Mouse (Mus musculus): ENCODE results near the gene Caprin1.

Caprin1 gene

DNA sequence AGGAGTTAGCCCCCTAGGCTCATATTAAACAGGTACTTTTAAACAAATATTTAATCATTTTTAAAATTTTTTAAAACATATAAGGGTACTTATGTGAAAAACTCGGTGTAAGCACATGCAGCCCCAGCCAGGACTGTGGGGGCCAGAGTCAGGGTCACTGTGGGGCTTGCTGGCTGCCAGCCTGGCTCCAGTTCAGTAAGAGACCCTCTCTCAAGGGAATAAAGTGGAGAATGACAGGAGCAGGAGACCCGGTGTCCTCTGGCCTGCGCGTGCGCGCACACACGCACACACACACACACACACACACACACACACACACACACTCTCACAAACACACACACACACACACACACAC, 78.2 kb downstream of the Caprin1 start:
- DNase-seq = no peak

DNA sequence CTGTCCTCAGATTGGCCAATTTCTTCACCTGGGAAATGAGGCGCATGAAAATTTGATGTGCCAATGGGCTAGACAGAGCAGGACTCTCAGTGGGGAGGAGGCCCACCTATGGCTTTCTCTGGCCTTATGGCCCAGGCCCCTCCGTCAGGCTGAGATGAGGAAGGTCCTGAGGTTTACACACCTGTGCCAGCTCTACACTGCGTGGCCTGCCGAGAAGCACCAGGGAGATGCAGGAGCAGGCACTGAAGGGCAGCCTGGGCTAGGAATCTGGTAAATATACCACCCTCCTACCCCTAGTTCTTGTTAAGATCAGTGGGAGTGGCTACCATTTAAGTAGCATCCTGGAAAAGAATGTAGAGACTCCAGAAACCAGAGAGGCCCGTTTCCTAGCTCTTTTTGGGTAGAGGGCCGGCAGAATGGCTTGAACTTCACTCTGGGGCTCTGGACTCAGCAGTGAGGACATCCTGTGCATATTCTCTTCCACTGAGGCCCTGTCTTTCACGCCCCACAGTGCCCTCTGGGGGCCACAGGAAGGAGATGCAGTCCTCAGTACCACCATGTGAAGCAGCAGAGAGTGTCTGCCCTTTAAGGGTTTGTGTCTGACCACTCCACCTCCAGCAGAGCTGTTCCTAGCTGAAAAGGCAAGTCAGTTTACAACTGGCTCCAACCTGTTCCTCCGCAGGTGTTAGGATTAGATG, 78.7 kb downstream of the Caprin1 start:
- DNase-seq = peak; percentile 71 to 74

DNA sequence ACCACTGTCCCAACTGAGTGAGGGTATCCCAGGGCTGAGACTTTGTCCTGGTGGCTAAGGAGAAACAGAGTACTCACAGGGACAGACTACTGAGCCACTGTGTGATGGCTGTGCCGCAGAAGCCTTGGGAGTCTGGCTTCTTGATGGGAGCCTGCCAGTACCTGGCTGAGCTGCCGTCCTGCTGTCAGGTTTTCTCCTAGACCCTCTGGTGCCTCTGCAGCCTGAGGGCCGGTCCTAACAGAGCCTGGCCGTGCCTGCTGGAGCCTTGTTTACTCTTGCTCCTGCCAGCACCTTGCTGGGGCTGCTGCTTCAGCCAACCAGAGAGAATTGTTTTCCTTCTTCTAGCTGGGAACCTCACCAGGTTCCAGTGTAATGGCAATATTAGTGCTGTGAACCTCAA, 83.0 kb downstream of the Caprin1 start:
- DNase-seq = no peak

DNA sequence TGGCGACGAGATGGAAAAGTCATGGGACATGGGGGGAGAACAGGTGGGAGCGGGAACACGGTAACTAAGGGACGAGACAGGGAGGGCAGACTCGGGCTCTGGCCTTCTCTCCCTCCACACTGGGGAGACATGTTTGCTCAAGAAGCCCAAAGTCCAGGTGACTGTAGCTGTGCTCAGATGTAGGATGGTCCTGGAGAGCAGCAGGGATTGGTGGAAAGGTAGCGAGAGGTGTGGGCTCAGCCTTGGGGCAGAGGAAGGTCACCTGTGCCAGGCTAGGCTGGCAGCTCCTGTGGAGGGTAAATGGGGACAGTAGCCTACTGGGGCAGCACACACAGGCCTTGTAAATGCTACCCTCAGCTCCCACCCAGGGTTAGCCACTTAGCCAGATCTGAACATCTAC, 83.6 kb downstream of the Caprin1 start:
- peak; percentile 46 to 69 for DNase-seq

All from kidney, adult 8-10 months (tissue).